Mouse (Mus musculus) limb, embryonic 10.5 days (tissue): Measurements from ENCODE around the gene Aldh18a1. TPM values are rescaled to one million over a fixed set of nuclear protein-coding genes. Genes with fewer than 3 reads are reported as not detected.

Source experiments
- DNase-seq: peaks from one replicate; pipeline ENCODE4 v3.0.0-alpha.2; 2017; ENCODE audit warnings: low spot score
- H3K27ac ChIP-seq: fragments of 300-500 bp; sonication (generic); 2 replicates; pipeline ENCODE4 v1.5.1; 2016; ENCODE audit warnings: mild to moderate bottlenecking
- H3K27me3 ChIP-seq: fragments of 300-500 bp; sonication (generic); 2 replicates; pipeline ENCODE4 v1.6.1; 2016; ENCODE audit warnings: low read depth, mild to moderate bottlenecking; ENCODE audit not compliant: poor library complexity, severe bottlenecking
- H3K36me3 ChIP-seq: fragments of 300-500 bp; sonication (generic); 2 replicates; pipeline ENCODE4 v1.6.1; 2016; ENCODE audit warnings: mild to moderate bottlenecking, moderate library complexity
- H3K4me1 ChIP-seq: fragments of 300-500 bp; sonication (generic); 2 replicates; pipeline ENCODE4 v1.6.1; 2016
- H3K4me3 ChIP-seq: fragments of 300-500 bp; sonication (generic); 2 replicates; pipeline ENCODE4 v1.5.1; 2016; ENCODE audit warnings: mild to moderate bottlenecking, moderate library complexity
- H3K9me3 ChIP-seq: fragments of 300-500 bp; sonication (generic); replicated peaks from 2 replicates; pipeline ENCODE4 v1.6.1; 2016; ENCODE audit warnings: mild to moderate bottlenecking
- WGBS: fragments of 180-500 bp; shearing (Covaris S2); methylation state at CpG from one replicate; pipeline ENCODE4 v1.1.7; 2016; 5-methylcytosine and 5-hydroxymethylcytosine counted together
- polyA plus RNA-seq: library from polyadenylated mRNA; unstranded; fragments of >200 nt; fragmentation: Nextera tagmentation; extraction: Ambion mirVana; gene quantifications from 2 replicates; pipeline ENCODE4 v1.2.1, GENCODE M21; 2016

Gene Aldh18a1
- polyA plus RNA-seq, 1 experiment from 2014 or later: 96.1 TPM

- DNase-seq: peak; percentile 72
- WGBS: 2% methylated on average over 34 of the region's 34 CpGs
- Histone ChIP-seq H3K36me3 (no peaks in the 10 kb centered on the region), H3K27ac (peak overlapping the region; percentile 88), H3K4me3 (peak overlapping the region; percentile 79), H3K4me1 (peaks cover 17% of the 10 kb centered on the region), H3K9me3 (no peaks in the 10 kb centered on the region), H3K27me3 (no peaks in the 10 kb centered on the region)
Observed at GRCm38 (mm10) chr19:40512500-40513421, 75.5 kb downstream of the Aldh18a1 start.

GRCm38 (mm10) chr19:40511679-40512309, 76.5 kb downstream of the Aldh18a1 start:
- no peak for DNase-seq

DNA sequence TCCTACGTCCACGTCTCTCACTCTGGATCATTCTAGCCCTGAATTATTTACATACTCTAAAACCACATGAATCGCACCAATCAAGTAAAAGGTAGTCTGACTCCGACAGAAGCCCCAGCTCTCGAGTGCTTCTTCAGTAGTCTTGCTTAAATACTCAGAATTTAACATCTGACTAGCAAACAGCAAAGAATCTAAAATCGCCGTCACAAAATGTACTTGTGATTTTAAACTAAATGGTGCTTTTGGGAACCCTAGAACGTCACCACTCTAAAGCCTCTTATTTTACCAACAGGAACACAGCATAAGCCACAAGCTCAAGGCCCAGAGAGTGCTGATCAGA, 77.2 kb downstream of the Aldh18a1 start:
- no peaks in the 10 kb centered on the region for H3K36me3 ChIP-seq
- no peaks in the 10 kb centered on the region for H3K9me3 ChIP-seq
- DNase-seq: no peak
- H3K4me3 ChIP-seq: no peak overlapping the region
- peaks cover 17% of the 10 kb centered on the region for H3K4me1 ChIP-seq
- no peak overlapping the region for H3K27ac ChIP-seq
- WGBS: 80% methylated on average over 8 of the region's 8 CpGs
- no peaks in the 10 kb centered on the region for H3K27me3 ChIP-seq

More at GRCm38 (mm10) chr19:40511679-40512309, 76.5 kb downstream of the Aldh18a1 start:
- Histone ChIP-seq H3K4me3 (peak overlapping the region; percentile 79), H3K36me3 (no peaks in the 10 kb centered on the region), H3K9me3 (no peaks in the 10 kb centered on the region), H3K27ac (no peak overlapping the region), H3K27me3 (no peaks in the 10 kb centered on the region), H3K4me1 (peaks cover 17% of the 10 kb centered on the region)
- WGBS: 13% methylated on average over 5 of the region's 5 CpGs

DNA sequence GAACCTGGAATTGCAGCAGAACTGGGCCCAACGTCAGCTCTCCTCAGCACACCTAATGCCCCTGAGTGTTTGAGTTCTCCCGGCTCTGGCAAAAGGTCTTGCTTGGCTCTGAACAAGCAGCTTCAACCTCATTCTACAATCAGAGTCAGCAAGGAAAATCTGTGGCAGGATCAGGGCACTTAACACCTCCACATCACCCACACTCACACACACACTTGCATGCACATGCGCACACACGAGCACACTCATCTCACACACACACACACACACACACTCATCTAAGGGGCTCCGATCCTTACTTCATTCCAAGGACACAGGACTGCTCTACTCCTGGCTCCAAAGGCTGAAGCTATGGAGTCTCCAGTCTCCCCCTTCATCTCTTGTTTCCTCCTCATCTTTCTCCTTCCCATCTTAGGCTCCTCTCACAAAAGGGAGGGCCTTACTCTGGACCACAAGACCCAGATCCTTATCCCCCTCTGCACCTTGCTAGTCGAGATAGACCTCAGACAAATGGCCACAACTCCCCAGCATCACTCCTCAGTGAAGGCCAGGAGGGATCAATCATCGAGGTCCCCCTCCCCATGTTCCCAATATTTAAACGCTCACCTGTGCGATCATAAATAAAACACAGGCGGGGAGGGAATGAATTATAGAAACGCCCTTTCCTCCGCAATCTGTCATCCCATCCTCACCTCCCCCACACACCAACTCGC, 77.7 kb downstream of the Aldh18a1 start:
- Histone ChIP-seq H3K36me3 (no peaks in the 10 kb centered on the region), H3K4me1 (peaks cover 17% of the 10 kb centered on the region), H3K27ac (no peak overlapping the region), H3K9me3 (no peaks in the 10 kb centered on the region), H3K27me3 (no peaks in the 10 kb centered on the region), H3K4me3 (no peak overlapping the region)
- DNase-seq: no peak
- WGBS: 78% methylated on average over 13 of the region's 13 CpGs

DNA sequence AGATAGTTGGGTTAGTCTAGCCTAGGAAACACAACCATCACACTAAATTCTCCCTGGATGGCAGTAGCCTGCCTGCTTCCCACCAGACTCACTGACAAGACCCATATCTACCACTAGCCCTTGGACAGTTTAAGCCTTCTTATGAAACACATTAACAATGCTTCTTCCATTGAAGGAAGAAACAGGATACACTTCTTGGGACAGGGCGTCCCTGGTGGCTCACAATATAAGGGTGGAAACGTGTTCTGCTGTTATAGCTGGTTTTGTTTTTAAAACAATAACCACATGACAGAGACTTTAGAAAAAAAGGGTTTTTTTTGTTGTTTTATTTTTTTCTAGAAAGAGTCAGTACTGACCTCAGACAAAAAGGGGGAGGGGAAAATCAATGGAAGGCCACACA, 79.0 kb downstream of the Aldh18a1 start:
- DNase-seq: no peak
- 90% methylated on average over 2 of the region's 2 CpGs for WGBS
- Histone ChIP-seq H3K27ac (no peak overlapping the region), H3K4me3 (no peak overlapping the region), H3K36me3 (no peaks in the 10 kb centered on the region), H3K4me1 (peaks cover 17% of the 10 kb centered on the region), H3K27me3 (no peaks in the 10 kb centered on the region), H3K9me3 (no peaks in the 10 kb centered on the region)

GRCm38 (mm10) chr19:40508851-40509250, 79.4 kb downstream of the Aldh18a1 start:
- Histone ChIP-seq H3K9me3 (no peaks in the 10 kb centered on the region), H3K27ac (no peak overlapping the region), H3K27me3 (no peaks in the 10 kb centered on the region), H3K4me1 (peaks cover 17% of the 10 kb centered on the region), H3K36me3 (no peaks in the 10 kb centered on the region), H3K4me3 (no peak overlapping the region)
- DNase-seq: no peak
- WGBS: 55% methylated on average over 2 of the region's 2 CpGs

DNA sequence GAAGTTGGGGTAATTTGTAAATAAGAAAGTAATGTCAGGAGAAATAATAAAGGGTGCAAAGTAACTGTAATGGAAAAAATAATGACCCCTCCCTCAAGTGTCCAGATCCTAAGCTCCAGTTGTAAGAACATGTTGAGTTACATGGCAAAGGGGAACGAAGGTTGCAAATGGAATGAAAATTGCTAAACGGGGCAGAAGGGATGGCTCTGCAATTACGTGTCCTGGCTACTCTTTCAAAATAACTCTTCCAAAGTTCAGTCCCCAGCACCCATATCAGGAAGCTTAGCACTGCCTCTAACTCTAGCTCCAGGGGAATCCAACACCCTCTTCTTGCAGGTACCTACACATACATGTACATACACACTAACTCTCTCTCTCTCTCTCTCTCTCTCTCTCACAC, 81.3 kb downstream of the Aldh18a1 start:
- H3K27ac ChIP-seq: no peak overlapping the region
- WGBS: 86% methylated on average over 3 of the region's 3 CpGs
- no peak for DNase-seq
- H3K4me1 ChIP-seq: peaks cover 8% of the 10 kb centered on the region
- H3K36me3 ChIP-seq: no peaks in the 10 kb centered on the region
- H3K4me3 ChIP-seq: no peak overlapping the region
- H3K27me3 ChIP-seq: no peaks in the 10 kb centered on the region
- H3K9me3 ChIP-seq: no peaks in the 10 kb centered on the region

DNA sequence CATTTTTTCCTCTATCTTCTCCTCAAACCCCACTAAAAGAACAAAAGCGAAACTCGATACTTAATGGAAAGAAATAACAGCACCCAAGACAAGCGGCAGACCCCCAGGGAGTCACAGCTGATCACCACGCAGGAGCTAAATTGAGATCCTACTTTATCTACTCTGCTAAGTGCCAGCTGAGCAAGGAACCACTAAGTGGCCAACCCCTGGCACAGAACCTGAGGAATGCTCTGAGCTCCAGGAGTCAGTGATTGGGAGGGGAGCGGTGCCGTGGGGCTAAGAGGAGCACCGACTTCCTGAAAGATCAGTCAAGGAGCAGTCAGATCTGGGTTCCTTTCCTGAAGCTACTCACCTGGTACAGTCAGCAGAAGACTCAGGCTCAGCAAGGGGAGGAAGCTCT, 83.9 kb downstream of the Aldh18a1 start:
- no peak overlapping the region for H3K4me3 ChIP-seq
- WGBS: 91% methylated on average over 7 of the region's 7 CpGs
- peaks cover 4% of the 10 kb centered on the region; the same call in 1 of the 2 replicates for H3K4me1 ChIP-seq
- no peaks in the 10 kb centered on the region for H3K9me3 ChIP-seq
- DNase-seq: no peak
- H3K27ac ChIP-seq: no peak overlapping the region
- no peaks in the 10 kb centered on the region for H3K36me3 ChIP-seq
- H3K27me3 ChIP-seq: no peaks in the 10 kb centered on the region

Other genes with a start within 250 kb of the Aldh18a1 start
- 21.1 and 24.5 TPM in 2 replicates for gene Sorbs1, start 74.7 kb downstream of the Aldh18a1 start, polyA plus RNA-seq
- 9.2 and 9.4 TPM in 2 replicates for gene Tctn3, start 23.8 kb upstream of the Aldh18a1 start, polyA plus RNA-seq
- gene Entpd1, start 23.9 kb upstream of the Aldh18a1 start, polyA plus RNA-seq: 2.0 and 3.9 TPM in 2 replicates
- gene Cc2d2b, start 160.3 kb upstream of the Aldh18a1 start, polyA plus RNA-seq: 0.29 and 0.64 TPM in 2 replicates
- 35.6 and 36.9 TPM in 2 replicates for gene Ccnj, start 242.8 kb upstream of the Aldh18a1 start, polyA plus RNA-seq